In genomic region chr11:29787473-29787872, GRCm38 (mm10) we compare ENCODE assay signal across 12 mouse cellular contexts. TPM values are rescaled to one million over a fixed set of nuclear protein-coding genes. Genes with fewer than 3 reads are reported as not detected.
A peak's percentile ranks its signal among the peaks of the same experiment; 100 is the strongest.
DNase-seq lines count a peak whose midpoint lies in the region; ATAC-seq lines count a peak whose summit lies in the region.
"Had no signal": no experiment of that assay in that cellular context is flagged by ENCODE, and none has a peak within 500 bp of the region (broad histone marks: within the 10 kb centered on the region; RNA-seq: fewer than 3 reads in every experiment).

No protein-coding gene starts in this region.

- peaks cover 9% of the 10 kb centered on the region; the same call in 1 of the 2 replicates for H3K4me1 ChIP-seq in forebrain, embryonic 12.5 days
- 0 out of 2 replicates have a peak, but pooled peaks cover 3% of the 10 kb centered on the region for H3K4me1 ChIP-seq in forebrain, embryonic 11.5 days (replicated peaks; ENCODE audit: control insufficient read depth, insufficient read depth, low read length)
- peaks cover 13% of the 10 kb centered on the region for H3K4me1 ChIP-seq in hindbrain, embryonic 13.5 days (replicated peaks)

- H3K4me2 ChIP-seq in forebrain, embryonic 12.5 days = no peak overlapping the region
- H3K4me2 ChIP-seq in forebrain, embryonic 11.5 days (ENCODE audit: low read depth, low read length, severe bottlenecking) = no peak overlapping the region
- no peak overlapping the region for H3K4me2 ChIP-seq in hindbrain, embryonic 13.5 days
- H3K4me2 ChIP-seq: forebrain, embryonic 15.5 days had no signal

- no peak overlapping the region for H3K9ac ChIP-seq in forebrain, embryonic 12.5 days
- H3K9ac ChIP-seq in forebrain, embryonic 11.5 days (ENCODE audit: low read length) = no peak overlapping the region
- H3K9ac ChIP-seq in hindbrain, embryonic 13.5 days = no peak overlapping the region
- H3K9ac ChIP-seq: forebrain, embryonic 15.5 days had no signal

- H3K27ac ChIP-seq in forebrain, embryonic 12.5 days = no peak overlapping the region
- no peak overlapping the region for H3K27ac ChIP-seq in forebrain, embryonic 11.5 days (ENCODE audit: low read depth, low read length)
- H3K27ac ChIP-seq in hindbrain, embryonic 13.5 days = no peak overlapping the region
- H3K27ac ChIP-seq: heart, adult 2 months had no signal

- no peak overlapping the region for H3K4me3 ChIP-seq in forebrain, embryonic 12.5 days (replicated peaks)
- no peak overlapping the region for H3K4me3 ChIP-seq in forebrain, embryonic 11.5 days (ENCODE audit: low read depth, low read length)
- H3K4me3 ChIP-seq in hindbrain, embryonic 13.5 days = no peak overlapping the region
- H3K4me3 ChIP-seq: forebrain, embryonic 15.5 days; heart, adult 2 months had no signal

- WGBS in forebrain, embryonic 12.5 days = 22% methylated on average over 5 of the region's 5 CpGs
- 25% methylated on average over 5 of the region's 5 CpGs for WGBS in forebrain, embryonic 11.5 days
- 34% methylated on average over 5 of the region's 5 CpGs for WGBS in hindbrain, embryonic 13.5 days

- DNase-seq in forebrain, embryonic 11.5 days (ENCODE audit: low spot score) = no peak
- DNase-seq in spleen, adult 18-20 months = peak; percentile 20 to 23
- no peak for DNase-seq in spleen, adult 12 weeks (ENCODE audit: low spot score)
- DNase-seq in layer of hippocampus, adult 9-11 months = no peak
- no peak for DNase-seq in yolk sac, embryonic 10.5 days (ENCODE audit: low spot score)
- DNase-seq: heart, postnatal 4 days; kidney, adult 8-10 months had no signal

- no peaks in the 10 kb centered on the region for H3K27me3 ChIP-seq in forebrain, embryonic 12.5 days
- H3K27me3 ChIP-seq in forebrain, embryonic 11.5 days (ENCODE audit: control insufficient read depth, insufficient read depth, low read length) = no peaks in the 10 kb centered on the region
- no peaks in the 10 kb centered on the region for H3K27me3 ChIP-seq in hindbrain, embryonic 13.5 days
- H3K27me3 ChIP-seq: forebrain, embryonic 15.5 days had no signal

- ATAC-seq in forebrain, embryonic 12.5 days (ENCODE audit: low FRiP score) = 0 out of 2 replicates have a peak, but pooled peaks have one; percentile 20
- ATAC-seq in forebrain, embryonic 11.5 days (replicated peaks; ENCODE audit: low FRiP score) = no peak
- ATAC-seq in megakaryocyte, adult 5-6 weeks (ENCODE audit: poor library complexity, severe bottlenecking) = peak; percentile 34
- no peak for ATAC-seq in hindbrain, embryonic 13.5 days (ENCODE audit: low FRiP score)
- ATAC-seq: forebrain, embryonic 15.5 days had no signal

- H3K9me3 ChIP-seq in forebrain, embryonic 12.5 days = no peaks in the 10 kb centered on the region
- H3K9me3 ChIP-seq in forebrain, embryonic 11.5 days (ENCODE audit: control insufficient read depth, low read length) = no peaks in the 10 kb centered on the region
- no peaks in the 10 kb centered on the region for H3K9me3 ChIP-seq in hindbrain, embryonic 13.5 days
- H3K9me3 ChIP-seq: forebrain, embryonic 15.5 days had no signal

- H3K36me3 ChIP-seq in forebrain, embryonic 12.5 days (replicated peaks) = no peaks in the 10 kb centered on the region
- H3K36me3 ChIP-seq in forebrain, embryonic 11.5 days (ENCODE audit: control insufficient read depth, insufficient read depth, low read length) = no peaks in the 10 kb centered on the region
- peaks cover 18% of the 10 kb centered on the region; the same call in 1 of the 2 replicates for H3K36me3 ChIP-seq in hindbrain, embryonic 13.5 days
- H3K36me3 ChIP-seq: forebrain, embryonic 15.5 days had no signal

RNA-seq across cellular contexts. Expression of gene 4931440F15Rik, which starts 38.0 kb away (rescaled TPM):
- polyA plus RNA-seq in forebrain, embryonic 12.5 days (2016; fragmentation: Nextera tagmentation; extraction: Ambion mirVana) = 0.06 and 0.13 TPM in 2 replicates
- polyA plus RNA-seq in forebrain, embryonic 11.5 days (2014; fragmentation: Nextera tagmentation; extraction: Ambion mirVana) = 0.13 and 0.24 TPM in 2 replicates
- total RNA-seq in megakaryocyte, adult 5-6 weeks (2015) = 0.09 TPM in 1 of 2 replicates, not detected in the other
- 0.28 and 0.29 TPM in 2 replicates for total RNA-seq in megakaryocyte, adult 5-6 weeks (2017)
- 0.32 and 0.58 TPM in 2 replicates for polyA plus RNA-seq in hindbrain, embryonic 13.5 days (2015; fragmentation: Nextera tagmentation; extraction: Ambion mirVana)

Comparison
In these comparisons a context has a peak if more than half of its experiments do, and no peak if none do; other contexts are left out.
1. ATAC-seq: peak in forebrain, embryonic 12.5 days (single experiment) and megakaryocyte, adult 5-6 weeks (single experiment); none in forebrain, embryonic 11.5 days (single experiment) and hindbrain, embryonic 13.5 days (single experiment).
2. DNase-seq: peak in spleen, adult 18-20 months (2 of 2); none in forebrain, embryonic 11.5 days (single experiment), spleen, adult 12 weeks (single experiment), layer of hippocampus, adult 9-11 months (single experiment) and yolk sac, embryonic 10.5 days (single experiment).